Mouse (Mus musculus): ENCODE results near the gene Mcm10. TPM values are rescaled to one million over a fixed set of nuclear protein-coding genes. Genes with fewer than 3 reads are reported as not detected.

The Mcm10 gene
- total and polyA plus RNA-seq, 3 experiments, result 48.7 to 118 (median 97.5) TPM

GRCm38 (mm10) chr2:4987388-4988180, 25.0 kb downstream of the Mcm10 start:
- ATAC-seq (ENCODE audit: extremely low read depth, insufficient number of reproducible peaks, low FRiP score, poor library complexity, severe bottlenecking), result no peak
- Histone ChIP-seq H3K36me3 (replicated peaks) (peaks cover 47% of the 10 kb centered on the region), H3K4me1 (ENCODE audit: insufficient read depth, low read depth, low read length) (peaks cover 12% of the 10 kb centered on the region), H3K4me3 (ENCODE audit: low read depth, low read length) (no peak overlapping the region), H3K27me3 (ENCODE audit: insufficient read depth, low read length) (peaks cover 10% of the 10 kb centered on the region; the same call in 1 of the 2 replicates), H3K9me3 (replicated peaks) (no peaks in the 10 kb centered on the region)
- DNase-seq (ENCODE audit: low spot score), result no peak
- TF ChIP-seq GATA2 (IDR thresholded peaks at IDR 0.05; ENCODE audit: borderline replicate concordance, low read depth, low read length) (no peak), GATA1 (IDR thresholded peaks at IDR 0.05; ENCODE audit: borderline replicate concordance, low read length) (no peak), POLR2AphosphoS5 (IDR thresholded peaks at IDR 0.05; ENCODE audit: insufficient replicate concordance, low read depth, low read length) (no peak), TAL1 (conservative IDR thresholded peaks at IDR 0.05; ENCODE audit: low read depth, low read length) (no peak), CTCF (IDR thresholded peaks at IDR 0.05; ENCODE audit: low read depth, low read length) (no peak)

GRCm38 (mm10) chr2:4986798-4987197, 25.8 kb downstream of the Mcm10 start:
- DNase-seq (ENCODE audit: low spot score), result no peak
- Histone ChIP-seq H3K36me3 (replicated peaks) (peaks cover 39% of the 10 kb centered on the region), H3K4me3 (ENCODE audit: low read depth, low read length) (no peak overlapping the region), H3K9me3 (replicated peaks) (no peaks in the 10 kb centered on the region), H3K27me3 (ENCODE audit: insufficient read depth, low read length) (peaks cover 10% of the 10 kb centered on the region; the same call in 1 of the 2 replicates), H3K4me1 (ENCODE audit: insufficient read depth, low read depth, low read length) (peaks cover 12% of the 10 kb centered on the region)
- ATAC-seq (ENCODE audit: extremely low read depth, insufficient number of reproducible peaks, low FRiP score, poor library complexity, severe bottlenecking), result no peak
- TF ChIP-seq CTCF (IDR thresholded peaks at IDR 0.05; ENCODE audit: low read depth, low read length) (no peak), TAL1 (conservative IDR thresholded peaks at IDR 0.05; ENCODE audit: low read depth, low read length) (no peak), GATA2 (IDR thresholded peaks at IDR 0.05; ENCODE audit: borderline replicate concordance, low read depth, low read length) (no peak), GATA1 (IDR thresholded peaks at IDR 0.05; ENCODE audit: borderline replicate concordance, low read length) (no peak), POLR2AphosphoS5 (IDR thresholded peaks at IDR 0.05; ENCODE audit: insufficient replicate concordance, low read depth, low read length) (no peak)

GRCm38 (mm10) chr2:4985000-4985399, 27.6 kb downstream of the Mcm10 start:
- Histone ChIP-seq H3K4me1 (ENCODE audit: insufficient read depth, low read depth, low read length) (no peaks in the 10 kb centered on the region; the same call in 1 of the 2 replicates), H3K9me3 (replicated peaks) (no peaks in the 10 kb centered on the region), H3K36me3 (replicated peaks) (peaks cover 21% of the 10 kb centered on the region), H3K27me3 (ENCODE audit: insufficient read depth, low read length) (peaks cover 16% of the 10 kb centered on the region), H3K4me3 (ENCODE audit: low read depth, low read length) (no peak overlapping the region)
- DNase-seq (ENCODE audit: low spot score) (no peak), ATAC-seq (ENCODE audit: extremely low read depth, insufficient number of reproducible peaks, low FRiP score, poor library complexity, severe bottlenecking) (no peak)
- no peak for TF ChIP-seq POLR2AphosphoS5 (IDR thresholded peaks at IDR 0.05; ENCODE audit: insufficient replicate concordance, low read depth, low read length)
- no peak for TF ChIP-seq TAL1 (conservative IDR thresholded peaks at IDR 0.05; ENCODE audit: low read depth, low read length)
- TF ChIP-seq GATA1 (IDR thresholded peaks at IDR 0.05; ENCODE audit: borderline replicate concordance, low read length), result no peak
- no peak for TF ChIP-seq CTCF (IDR thresholded peaks at IDR 0.05; ENCODE audit: low read depth, low read length)
- TF ChIP-seq GATA2 (IDR thresholded peaks at IDR 0.05; ENCODE audit: borderline replicate concordance, low read depth, low read length), result no peak

- H3K36me3 ChIP-seq (replicated peaks), result peaks cover 15% of the 10 kb centered on the region
- H3K4me3 ChIP-seq (ENCODE audit: low read depth, low read length), result no peak overlapping the region
- DNase-seq (ENCODE audit: low spot score) (no peak), ATAC-seq (ENCODE audit: extremely low read depth, insufficient number of reproducible peaks, low FRiP score, poor library complexity, severe bottlenecking) (no peak)
- TF ChIP-seq GATA2 (IDR thresholded peaks at IDR 0.05; ENCODE audit: borderline replicate concordance, low read depth, low read length), result no peak
- no peak for TF ChIP-seq TAL1 (conservative IDR thresholded peaks at IDR 0.05; ENCODE audit: low read depth, low read length)
- no peak for TF ChIP-seq CTCF (IDR thresholded peaks at IDR 0.05; ENCODE audit: low read depth, low read length)
- no peak for TF ChIP-seq GATA1 (IDR thresholded peaks at IDR 0.05; ENCODE audit: borderline replicate concordance, low read length)
- no peak for TF ChIP-seq POLR2AphosphoS5 (IDR thresholded peaks at IDR 0.05; ENCODE audit: insufficient replicate concordance, low read depth, low read length)
- H3K27me3 ChIP-seq (ENCODE audit: insufficient read depth, low read length), result peaks cover 19% of the 10 kb centered on the region
- H3K4me1 ChIP-seq (ENCODE audit: insufficient read depth, low read depth, low read length), result no peaks in the 10 kb centered on the region; the same call in 1 of the 2 replicates
- H3K9me3 ChIP-seq (replicated peaks), result no peaks in the 10 kb centered on the region
These were observed 28.6 kb downstream of the Mcm10 start for GRCm38 (mm10) chr2:4983987-4984386.

- Histone ChIP-seq H3K4me1 (ENCODE audit: insufficient read depth, low read depth, low read length) (no peaks in the 10 kb centered on the region), H3K9me3 (replicated peaks) (no peaks in the 10 kb centered on the region), H3K36me3 (replicated peaks) (no peaks in the 10 kb centered on the region), H3K4me3 (ENCODE audit: low read depth, low read length) (no peak overlapping the region), H3K27me3 (ENCODE audit: insufficient read depth, low read length) (peaks cover 37% of the 10 kb centered on the region)
- TF ChIP-seq TAL1 (conservative IDR thresholded peaks at IDR 0.05; ENCODE audit: low read depth, low read length) (no peak), CTCF (IDR thresholded peaks at IDR 0.05; ENCODE audit: low read depth, low read length) (no peak), POLR2AphosphoS5 (IDR thresholded peaks at IDR 0.05; ENCODE audit: insufficient replicate concordance, low read depth, low read length) (no peak), GATA2 (IDR thresholded peaks at IDR 0.05; ENCODE audit: borderline replicate concordance, low read depth, low read length) (no peak), GATA1 (IDR thresholded peaks at IDR 0.05; ENCODE audit: borderline replicate concordance, low read length) (no peak)
- DNase-seq (ENCODE audit: low spot score) (no peak), ATAC-seq (ENCODE audit: extremely low read depth, insufficient number of reproducible peaks, low FRiP score, poor library complexity, severe bottlenecking) (no peak)
These were observed 34.5 kb downstream of the Mcm10 start for GRCm38 (mm10) chr2:4978091-4978490.

GRCm38 (mm10) chr2:4975807-4976206, 36.8 kb downstream of the Mcm10 start, which contains the start of gene Ucma:
Gene Ucma (plus strand): TSS chr2:4976122.
- ATAC-seq (ENCODE audit: extremely low read depth, insufficient number of reproducible peaks, low FRiP score, poor library complexity, severe bottlenecking) (no peak), DNase-seq (ENCODE audit: low spot score) (no peak)
- no peak for TF ChIP-seq GATA1 (IDR thresholded peaks at IDR 0.05; ENCODE audit: borderline replicate concordance, low read length)
- no peak for TF ChIP-seq CTCF (IDR thresholded peaks at IDR 0.05; ENCODE audit: low read depth, low read length)
- TF ChIP-seq TAL1 (conservative IDR thresholded peaks at IDR 0.05; ENCODE audit: low read depth, low read length), result no peak
- no peak for TF ChIP-seq GATA2 (IDR thresholded peaks at IDR 0.05; ENCODE audit: borderline replicate concordance, low read depth, low read length)
- TF ChIP-seq POLR2AphosphoS5 (IDR thresholded peaks at IDR 0.05; ENCODE audit: insufficient replicate concordance, low read depth, low read length), result no peak
- no peak within 1 kb of the TSS for H3K4me3 ChIP-seq (ENCODE audit: low read depth, low read length)
- H3K4me1 ChIP-seq (ENCODE audit: insufficient read depth, low read depth, low read length), result no peaks in the 10 kb centered on the region
- no peaks in the 10 kb centered on the region for H3K9me3 ChIP-seq (replicated peaks)
- peaks cover 41% of the 10 kb centered on the region for H3K27me3 ChIP-seq (ENCODE audit: insufficient read depth, low read length)
- no peaks in the 10 kb centered on the region for H3K36me3 ChIP-seq (replicated peaks)

Measured in G1E (cell line).